Mouse (Mus musculus) activated CD4-positive, CD25-positive, alpha-beta regulatory T cell, adult 9 weeks (primary cell): ENCODE data around the gene Olfr1446. TPM values are rescaled to one million over a fixed set of nuclear protein-coding genes. Genes with fewer than 3 reads are reported as not detected.

Experiments
- polyA plus RNA-seq: library from polyadenylated mRNA; unstranded; fragments of 100-300 nt; shearing (Covaris generic); gene quantifications from one replicate; pipeline ENCODE4 v1.2.1, GENCODE M21; 2017

Olfr1446 gene
- polyA plus RNA-seq, result not detected

GRCm38 (mm10) chr19:12893424-12893823, at the start of gene Olfr1446:
TSS of gene Olfr1446 (minus strand) at chr19:12893524.

GRCm38 (mm10) chr19:12930540-12930939, 37.2 kb upstream of the Olfr1446 start, which contains the start of gene Olfr1449:
TSS of gene Olfr1449 (plus strand) at chr19:12930840.

GRCm38 (mm10) chr19:12924319-12924718, 31.0 kb upstream of the Olfr1446 start, which contains the start of gene Olfr1448:
TSS of gene Olfr1448 (minus strand) at chr19:12924419.

GRCm38 (mm10) chr19:12903643-12904042, 10.3 kb upstream of the Olfr1446 start, which contains the start of gene Olfr1447:
TSS of gene Olfr1447 (minus strand) at chr19:12903743.

GRCm38 (mm10) chr19:12883555-12883954, 9.8 kb downstream of the Olfr1446 start, which contains the start of gene Olfr1445:
TSS of gene Olfr1445 (plus strand) at chr19:12883855.

GRCm38 (mm10) chr19:12856983-12857382, 36.3 kb downstream of the Olfr1446 start, which contains the start of gene Olfr1444:
TSS of gene Olfr1444 (plus strand) at chr19:12857283.

GRCm38 (mm10) chr19:12846382-12846781, 46.9 kb downstream of the Olfr1446 start, which contains the start of gene Gm5244:
TSS of gene Gm5244 (plus strand) at chr19:12846682.

Other genes with a start within 250 kb of the Olfr1446 start
- not detected for gene Olfr1442, start 223.1 kb downstream of the Olfr1446 start, polyA plus RNA-seq
- gene Olfr1443, start 215.4 kb downstream of the Olfr1446 start, polyA plus RNA-seq, result not detected
- gene Keg1, start 197.7 kb downstream of the Olfr1446 start, polyA plus RNA-seq, result not detected
- gene Cntf, start 127.9 kb downstream of the Olfr1446 start, polyA plus RNA-seq, result 0.68 TPM
- gene Zfp91, start 97.4 kb downstream of the Olfr1446 start, polyA plus RNA-seq, result 9.3 TPM
- 255 TPM for gene Lpxn, start 97.3 kb downstream of the Olfr1446 start, polyA plus RNA-seq
- gene Gm5244, start 46.8 kb downstream of the Olfr1446 start, polyA plus RNA-seq, result not detected
- 0.22 TPM for gene Olfr1444, start 36.2 kb downstream of the Olfr1446 start, polyA plus RNA-seq
- not detected for gene Olfr1445, start 9.7 kb downstream of the Olfr1446 start, polyA plus RNA-seq
- not detected for gene Olfr1447, start 10.2 kb upstream of the Olfr1446 start, polyA plus RNA-seq
- gene Olfr1448, start 30.9 kb upstream of the Olfr1446 start, polyA plus RNA-seq, result not detected
- gene Olfr1449, start 37.3 kb upstream of the Olfr1446 start, polyA plus RNA-seq, result not detected
- gene Olfr1450, start 56.7 kb upstream of the Olfr1446 start, polyA plus RNA-seq, result not detected
- gene Olfr1451, start 101.5 kb upstream of the Olfr1446 start, polyA plus RNA-seq, result not detected
- not detected for gene Olfr1453, start 134.8 kb upstream of the Olfr1446 start, polyA plus RNA-seq
- not detected for gene Olfr1454, start 167.1 kb upstream of the Olfr1446 start, polyA plus RNA-seq
- gene Olfr1457, start 204.4 kb upstream of the Olfr1446 start, polyA plus RNA-seq, result not detected
- gene Olfr1458, start 213.3 kb upstream of the Olfr1446 start, polyA plus RNA-seq, result not detected